In genomic region chr6:52223939-52224760, GRCm38 (mm10) we compare ENCODE assay signal across 16 mouse cellular contexts. TPM values are rescaled to one million over a fixed set of nuclear protein-coding genes. Genes with fewer than 3 reads are reported as not detected.
DNase-seq lines count a peak whose midpoint lies in the region; ATAC-seq and TF ChIP-seq lines count a peak whose summit lies in the region.
"Had no signal": no experiment of that assay in that cellular context is flagged by ENCODE, and none has a peak within 500 bp of the region (broad histone marks: within the 10 kb centered on the region; RNA-seq: fewer than 3 reads in every experiment).

No protein-coding gene starts in this region.

- DNase-seq in gastrocnemius, adult 2 months: no peak
- DNase-seq in gastrocnemius, postnatal 14 days: no peak
- DNase-seq in urinary bladder, adult 2 months (ENCODE audit: low spot score): peak; percentile 44
- DNase-seq in urinary bladder, postnatal 25 days (ENCODE audit: low spot score): no peak
- DNase-seq in frontal cortex, postnatal 10 days (ENCODE audit: low spot score in 2 of 2): no peak
- no peak for DNase-seq in ovary, postnatal 14 days (ENCODE audit: low spot score)
- DNase-seq in thymus, postnatal 14 days: no peak
- DNase-seq: adrenal gland, postnatal 14 days; cerebellum, adult 2 months; heart, postnatal 4 days; right cerebral cortex, postnatal 25 days had no signal

- peak overlapping the region; percentile 6; the same call in 1 of the 2 replicates for H3K4me2 ChIP-seq in liver, embryonic 15.5 days
- H3K4me2 ChIP-seq: embryonic facial prominence, embryonic 13.5 days had no signal

- no peak overlapping the region for H3K9ac ChIP-seq in liver, embryonic 15.5 days
- H3K9ac ChIP-seq: embryonic facial prominence, embryonic 13.5 days had no signal

- peak overlapping the region; percentile 76 for H3K4me3 ChIP-seq in gastrocnemius, adult 2 months
- no peak overlapping the region for H3K4me3 ChIP-seq in liver, embryonic 15.5 days (replicated peaks)
- H3K4me3 ChIP-seq: embryonic facial prominence, embryonic 13.5 days; layer of hippocampus, adult 2 months had no signal

- no peaks in the 10 kb centered on the region for H3K9me3 ChIP-seq in liver, embryonic 15.5 days (replicated peaks)
- H3K9me3 ChIP-seq: embryonic facial prominence, embryonic 13.5 days had no signal

- peaks cover 99% of the 10 kb centered on the region for H3K27me3 ChIP-seq in liver, embryonic 15.5 days

- TF ChIP-seq CTCF in gastrocnemius, adult 2 months (IDR thresholded peaks at IDR 0.05): no peak

- intact Hi-C loops in gastrocnemius, adult 2 months (cut with DNase I): loop anchor here (2.0 to 5.0 kb wide), 2 partner anchors 13 to 752 kb away; partner anchors contain the start of gene Cbx3
- intact Hi-C loops in gastrocnemius, postnatal 14 days (cut with DNase I; ENCODE audit: low total_unique reads): loop anchor here (5.0 kb wide), 1 partner anchor 637 kb away; no protein-coding TSS in a partner anchor

- peak overlapping the region; percentile 93 for H3K27ac ChIP-seq in gastrocnemius, adult 2 months
- H3K27ac ChIP-seq in liver, embryonic 15.5 days (replicated peaks): no peak overlapping the region
- H3K27ac ChIP-seq: embryonic facial prominence, embryonic 13.5 days; layer of hippocampus, adult 2 months had no signal

- no peak for ATAC-seq in liver, embryonic 15.5 days (ENCODE audit: insufficient read depth)
- ATAC-seq: lung, postnatal 0 days had no signal

- 0 out of 2 replicates have a peak, but pooled peaks cover 11% of the 10 kb centered on the region for H3K4me1 ChIP-seq in liver, embryonic 15.5 days (replicated peaks)

- no peaks in the 10 kb centered on the region for H3K36me3 ChIP-seq in liver, embryonic 15.5 days (replicated peaks)
- H3K36me3 ChIP-seq: embryonic facial prominence, embryonic 13.5 days had no signal

- WGBS in liver, embryonic 15.5 days (ENCODE audit: insufficient replicate concordance): 6% methylated on average over 24 of the region's 24 CpGs

RNA-seq across cellular contexts. Expression of gene Hoxa7, which starts 2.5 kb away (rescaled TPM):
- total RNA-seq in gastrocnemius, adult 2 months (2021): 1 to 10 TPM; 4.7 to 5.0 TPM
- 1 to 10 TPM; 6.3 to 7.3 TPM for total RNA-seq in gastrocnemius, postnatal 14 days (2021)
- polyA plus RNA-seq in urinary bladder, adult 2 months (2012; rRNA removed): 27.6 and 28.6 TPM in 2 replicates
- polyA plus RNA-seq in liver, embryonic 15.5 days (2015; fragmentation: Nextera tagmentation; extraction: Ambion mirVana): 0.23 and 0.37 TPM in 2 replicates
- total RNA-seq: layer of hippocampus, adult 2 months had no signal
- polyA plus RNA-seq: embryonic facial prominence, embryonic 13.5 days had no signal

RNA-seq across cellular contexts. Expression of gene Hoxa9, which starts 6.7 kb away (rescaled TPM):
- total RNA-seq in gastrocnemius, adult 2 months (2021): 1 to 10 TPM; 7.5 to 8.8 TPM
- total RNA-seq in gastrocnemius, postnatal 14 days (2021): 1 to 10 TPM; 7.8 to 8.3 TPM
- 48.1 and 60.0 TPM in 2 replicates for polyA plus RNA-seq in urinary bladder, adult 2 months (2012; rRNA removed)
- 0.23 and 0.43 TPM in 2 replicates for polyA plus RNA-seq in liver, embryonic 15.5 days (2015; fragmentation: Nextera tagmentation; extraction: Ambion mirVana)
- total RNA-seq: heart, postnatal 4 days; layer of hippocampus, adult 2 months had no signal
- polyA plus RNA-seq: cerebellum, adult 2 months; embryonic facial prominence, embryonic 13.5 days had no signal

RNA-seq across cellular contexts. Expression of gene Gm28308, which starts 11.0 kb away (rescaled TPM):
- total RNA-seq in gastrocnemius, adult 2 months (2021): under 1 TPM in 1 of 2 experiments, not detected in 1; 0.82 TPM
- under 1 TPM in 1 of 2 experiments, not detected in 1; 0.51 TPM for total RNA-seq in gastrocnemius, postnatal 14 days (2021)
- 0.88 and 1.2 TPM in 2 replicates for polyA plus RNA-seq in urinary bladder, adult 2 months (2012; rRNA removed)
- polyA plus RNA-seq in liver, embryonic 15.5 days (2015; fragmentation: Nextera tagmentation; extraction: Ambion mirVana): not detected in 2 replicates
- total RNA-seq: heart, postnatal 4 days; layer of hippocampus, adult 2 months had no signal
- polyA plus RNA-seq: cerebellum, adult 2 months; embryonic facial prominence, embryonic 13.5 days; lung, postnatal 0 days; thymus, postnatal 0 days had no signal

RNA-seq across cellular contexts. Expression of gene Hoxa3, which starts 11.0 kb away (rescaled TPM):
- 1 to 10 TPM; 2.8 to 3.1 TPM for total RNA-seq in gastrocnemius, adult 2 months (2021)
- 1 to 10 TPM; 2.4 to 3.1 TPM for total RNA-seq in gastrocnemius, postnatal 14 days (2021)
- 3.7 and 6.0 TPM in 2 replicates for polyA plus RNA-seq in urinary bladder, adult 2 months (2012; rRNA removed)
- 0.18 and 0.20 TPM in 2 replicates for polyA plus RNA-seq in liver, embryonic 15.5 days (2015; fragmentation: Nextera tagmentation; extraction: Ambion mirVana)
- total RNA-seq: layer of hippocampus, adult 2 months had no signal

RNA-seq across cellular contexts. Expression of gene Hoxa6, which starts 15.6 kb away (rescaled TPM):
- 1 to 10 TPM; 2.6 to 2.7 TPM for total RNA-seq in gastrocnemius, adult 2 months (2021)
- total RNA-seq in gastrocnemius, postnatal 14 days (2021): 1 to 10 TPM in 1 of 2 experiments, under 1 TPM in 1; 0.74 to 1.3 TPM
- polyA plus RNA-seq in urinary bladder, adult 2 months (2012; rRNA removed): 1.7 and 3.4 TPM in 2 replicates
- polyA plus RNA-seq in liver, embryonic 15.5 days (2015; fragmentation: Nextera tagmentation; extraction: Ambion mirVana): not detected in 2 replicates
- total RNA-seq: heart, postnatal 4 days; layer of hippocampus, adult 2 months had no signal
- polyA plus RNA-seq: thymus, postnatal 0 days had no signal
